Mouse (Mus musculus): ENCODE measurements at regions not wholly inside any gene's neighbourhood (a gene's known extent, or its start where the extent isn't known, plus 50 kb on each side); places are given as distances from the start of the nearest gene placed in this dataset.

GRCm38 (mm10) chr4:127534411-127534810, 176.4 kb upstream of the Gjb5 start:
- TF ChIP-seq POLR2A (IDR thresholded peaks at IDR 0.05; ENCODE audit: insufficient read depth, low read depth, low read length), result no peak
- no peak for TF ChIP-seq CTCF (IDR thresholded peaks at IDR 0.05; ENCODE audit: insufficient read depth, low read depth, low read length)
